Mouse (Mus musculus) cerebellum, adult 2 months (tissue): Measurements from ENCODE around the gene Lgals9. TPM values are rescaled to one million over a fixed set of nuclear protein-coding genes. Genes with fewer than 3 reads are reported as not detected.
"Not testable (repeated sequence)": the region's sequence is repeated elsewhere in the genome, so short reads cannot be mapped to it uniquely, and the experiment has no call there.

Experiments
- DNase-seq, 2 experiments: peaks; one replicate each; pipeline ENCODE4 v3.0.0; 2021
- H3K27ac ChIP-seq: fragments of 200-500 bp; 2 replicates; pipeline ENCODE4 v1.5.1; 2012; ENCODE audit warnings: low read length, control low read depth, inconsistent platforms; ENCODE audit not compliant: insufficient read depth
- H3K27me3 ChIP-seq: fragments of 200-500 bp; 2 replicates; pipeline ENCODE4 v1.6.1; 2012; ENCODE audit warnings: inconsistent platforms, mild to moderate bottlenecking, low read length, moderate library complexity; ENCODE audit not compliant: control insufficient read depth, insufficient read depth
- H3K4me1 ChIP-seq: fragments of 200-500 bp; 2 replicates; pipeline ENCODE4 v1.6.1; 2011; ENCODE audit warnings: low read length; ENCODE audit not compliant: control insufficient read depth, insufficient read depth
- H3K4me3 ChIP-seq: fragments of 200-500 bp; replicated peaks from 2 replicates; pipeline ENCODE3; 2011; ENCODE audit warnings: mild to moderate bottlenecking, low read depth, low read length, control low read depth; ENCODE audit not compliant: insufficient read depth
- CTCF ChIP-seq: fragments of 200-500 bp; IDR thresholded peaks from 2 replicates; pipeline ENCODE4 v1.5.1; 2011; ENCODE audit warnings: low read depth, mild to moderate bottlenecking, control low read depth, low read length, moderate library complexity, borderline replicate concordance; ENCODE audit not compliant: insufficient read depth
- POLR2A ChIP-seq: fragments of 200-500 bp; IDR thresholded peaks from 2 replicates; pipeline ENCODE4 v1.6.1; 2011; ENCODE audit warnings: low read length, control low read depth, borderline replicate concordance; ENCODE audit not compliant: insufficient read depth
- WGBS: fragments of 180-500 bp; shearing (Covaris S2); methylation state at CpG from one replicate; pipeline ENCODE4 v1.1.7; 2018; 5-methylcytosine and 5-hydroxymethylcytosine counted together
- polyA plus RNA-seq: library from polyadenylated mRNA; depleted of rRNA; stranded (reverse); fragments of >200 nt; gene quantifications from 2 replicates; pipeline ENCODE4 v1.2.3, GENCODE M21; 2012

Gene Lgals9
- polyA plus RNA-seq, 1 experiment: 8.7 TPM

GRCm38 (mm10) chr11:78990096-78990495 is 5.3 kb upstream of the Lgals9 start:
- no peak for TF ChIP-seq CTCF
- TF ChIP-seq POLR2A: no peak
- Histone ChIP-seq H3K4me3 (no peak overlapping the region), H3K27ac (no peak overlapping the region), H3K27me3 (no peaks in the 10 kb centered on the region), H3K4me1 (no peaks in the 10 kb centered on the region)
- 90% methylated on average over 9 of the region's 9 CpGs for WGBS
- DNase-seq: no peak

GRCm38 (mm10) chr11:78989206-78989605 is 4.5 kb upstream of the Lgals9 start:
- H3K27me3 ChIP-seq, H3K27ac ChIP-seq, H3K4me1 ChIP-seq, DNase-seq, H3K4me3 ChIP-seq: not testable (repeated sequence)
- WGBS: 91% methylated on average over 11 of the region's 11 CpGs

GRCm38 (mm10) chr11:78986311-78987002 is 1.7 kb upstream of the Lgals9 start:
- Histone ChIP-seq H3K4me3 (no peak overlapping the region), H3K27ac (no peak overlapping the region), H3K4me1 (no peaks in the 10 kb centered on the region), H3K27me3 (no peaks in the 10 kb centered on the region)
- no peak for DNase-seq
- TF ChIP-seq CTCF (no peak), POLR2A (no peak)
- 94% methylated on average over 10 of the region's 10 CpGs for WGBS

- Histone ChIP-seq H3K27me3 (no peaks in the 10 kb centered on the region), H3K4me3 (no peak overlapping the region), H3K27ac (no peak overlapping the region), H3K4me1 (no peaks in the 10 kb centered on the region)
- DNase-seq: no peak
- TF ChIP-seq POLR2A: no peak
- TF ChIP-seq CTCF: no peak
These were observed 759 bp upstream of the Lgals9 start for GRCm38 (mm10) chr11:78985505-78985904.

- WGBS: 87% methylated on average over 7 of the region's 7 CpGs
- TF ChIP-seq CTCF (no peak), POLR2A (no peak)
- H3K4me1 ChIP-seq: no peaks in the 10 kb centered on the region
- no peak overlapping the region for H3K4me3 ChIP-seq
- H3K27me3 ChIP-seq: no peaks in the 10 kb centered on the region
- 0 out of 2 replicates have a peak overlapping the region, but pooled peaks have one; percentile 6 for H3K27ac ChIP-seq
- DNase-seq: no peak
These were observed 1.2 kb downstream of the Lgals9 start for GRCm38 (mm10) chr11:78983539-78983938.

GRCm38 (mm10) chr11:78982513-78983291 is 2.0 kb downstream of the Lgals9 start:
- Histone ChIP-seq H3K4me1 (no peaks in the 10 kb centered on the region), H3K27me3 (no peaks in the 10 kb centered on the region), H3K27ac (no peak overlapping the region), H3K4me3 (no peak overlapping the region)
- WGBS: 79% methylated on average over 12 of the region's 12 CpGs
- no peak for TF ChIP-seq POLR2A
- no peak for DNase-seq

GRCm38 (mm10) chr11:78982042-78982441 is 2.7 kb downstream of the Lgals9 start:
- Histone ChIP-seq H3K4me1 (no peaks in the 10 kb centered on the region), H3K27me3 (no peaks in the 10 kb centered on the region), H3K27ac (no peak overlapping the region), H3K4me3 (no peak overlapping the region)
- TF ChIP-seq POLR2A: no peak
- no peak for TF ChIP-seq CTCF
- 88% methylated on average over 2 of the region's 2 CpGs for WGBS
- no peak for DNase-seq

GRCm38 (mm10) chr11:78980083-78980634 is 4.6 kb downstream of the Lgals9 start:
- H3K4me3 ChIP-seq: no peak overlapping the region
- H3K27me3 ChIP-seq: no peaks in the 10 kb centered on the region
- H3K27ac ChIP-seq: no peak overlapping the region
- no peak for DNase-seq
- 86% methylated on average over 4 of the region's 4 CpGs for WGBS
- TF ChIP-seq POLR2A (no peak), CTCF (no peak)
- H3K4me1 ChIP-seq: no peaks in the 10 kb centered on the region
